ENCODE assay signal across 8 mouse cellular contexts in genomic region chr5:115529364-115529741, GRCm38 (mm10). TPM values are rescaled to one million over a fixed set of nuclear protein-coding genes. Genes with fewer than 3 reads are reported as not detected.
DNase-seq lines count a peak whose midpoint lies in the region; ATAC-seq and TF ChIP-seq lines count a peak whose summit lies in the region.

No protein-coding gene starts in this region.

- 0 out of 2 replicates have a peak overlapping the region, but pooled peaks have one; percentile 20 for H3K27ac ChIP-seq in forebrain, embryonic 12.5 days
- H3K27ac ChIP-seq in forebrain, embryonic 14.5 days (ENCODE audit: low read depth, low read length): no peak overlapping the region
- peak overlapping the region; percentile 87 for H3K27ac ChIP-seq in layer of hippocampus, adult 2 months
- H3K27ac ChIP-seq in embryonic facial prominence, embryonic 13.5 days: peak overlapping the region; percentile 58; the same call in 1 of the 2 replicates
- peak overlapping the region; percentile 82 for H3K27ac ChIP-seq in liver, postnatal 0 days (ENCODE audit: low read depth)

- H3K36me3 ChIP-seq in forebrain, embryonic 12.5 days (replicated peaks): no peaks in the 10 kb centered on the region
- no peaks in the 10 kb centered on the region for H3K36me3 ChIP-seq in forebrain, embryonic 14.5 days (ENCODE audit: control insufficient read depth, insufficient read depth, low read length)
- 0 out of 2 replicates have a peak, but pooled peaks cover 3% of the 10 kb centered on the region for H3K36me3 ChIP-seq in embryonic facial prominence, embryonic 13.5 days
- H3K36me3 ChIP-seq in liver, postnatal 0 days (replicated peaks; ENCODE audit: insufficient read depth, low read length): peaks cover 16% of the 10 kb centered on the region; the same call in 1 of the 2 replicates

- 85% methylated on average over 8 of the region's 8 CpGs for WGBS in forebrain, embryonic 12.5 days
- WGBS in forebrain, embryonic 14.5 days: 87% methylated on average over 8 of the region's 8 CpGs
- WGBS in embryonic facial prominence, embryonic 13.5 days: 63% methylated on average over 8 of the region's 8 CpGs
- 36% methylated on average over 8 of the region's 8 CpGs for WGBS in liver, postnatal 0 days (ENCODE audit: insufficient replicate concordance)

- no peak for TF ChIP-seq CTCF in layer of hippocampus, adult 2 months (conservative IDR thresholded peaks at IDR 0.05)
- TF ChIP-seq CTCF in liver, postnatal 0 days (IDR thresholded peaks at IDR 0.05; ENCODE audit: low read depth): no peak

- no peaks in the 10 kb centered on the region for H3K9me3 ChIP-seq in forebrain, embryonic 12.5 days
- no peaks in the 10 kb centered on the region for H3K9me3 ChIP-seq in forebrain, embryonic 14.5 days (replicated peaks; ENCODE audit: control insufficient read depth, low read length)
- no peaks in the 10 kb centered on the region for H3K9me3 ChIP-seq in embryonic facial prominence, embryonic 13.5 days
- H3K9me3 ChIP-seq in liver, postnatal 0 days (ENCODE audit: low read length): no peaks in the 10 kb centered on the region

- H3K4me1 ChIP-seq in forebrain, embryonic 12.5 days: peaks cover 33% of the 10 kb centered on the region
- H3K4me1 ChIP-seq in forebrain, embryonic 14.5 days (ENCODE audit: control insufficient read depth, insufficient read depth, low read length): peaks cover 14% of the 10 kb centered on the region
- H3K4me1 ChIP-seq in embryonic facial prominence, embryonic 13.5 days: peaks cover 81% of the 10 kb centered on the region
- peaks cover 73% of the 10 kb centered on the region for H3K4me1 ChIP-seq in liver, postnatal 0 days (ENCODE audit: insufficient read depth)

- no peaks in the 10 kb centered on the region for H3K27me3 ChIP-seq in forebrain, embryonic 12.5 days
- H3K27me3 ChIP-seq in forebrain, embryonic 14.5 days (replicated peaks; ENCODE audit: control insufficient read depth, insufficient read depth, low read length): no peaks in the 10 kb centered on the region
- no peaks in the 10 kb centered on the region for H3K27me3 ChIP-seq in embryonic facial prominence, embryonic 13.5 days
- H3K27me3 ChIP-seq in liver, postnatal 0 days (ENCODE audit: insufficient read depth, low read length): no peaks in the 10 kb centered on the region

- no peak overlapping the region for H3K9ac ChIP-seq in forebrain, embryonic 12.5 days
- H3K9ac ChIP-seq in forebrain, embryonic 14.5 days (ENCODE audit: low read length): no peak overlapping the region
- H3K9ac ChIP-seq in embryonic facial prominence, embryonic 13.5 days: peak overlapping the region; percentile 51; the same call in 1 of the 2 replicates
- H3K9ac ChIP-seq in liver, postnatal 0 days (replicated peaks): 0 out of 2 replicates have a peak overlapping the region, but pooled peaks have one; percentile 3

- no peak overlapping the region for H3K4me3 ChIP-seq in forebrain, embryonic 12.5 days (replicated peaks)
- no peak overlapping the region for H3K4me3 ChIP-seq in forebrain, embryonic 14.5 days (ENCODE audit: low read depth, low read length)
- no peak overlapping the region for H3K4me3 ChIP-seq in layer of hippocampus, adult 2 months
- no peak overlapping the region for H3K4me3 ChIP-seq in embryonic facial prominence, embryonic 13.5 days
- H3K4me3 ChIP-seq in liver, postnatal 0 days (ENCODE audit: low read depth, low read length): no peak overlapping the region

- TF ChIP-seq EP300 in liver, postnatal 0 days (IDR thresholded peaks at IDR 0.05; ENCODE audit: low read depth): no peak

- H3K4me2 ChIP-seq in forebrain, embryonic 12.5 days: no peak overlapping the region
- no peak overlapping the region for H3K4me2 ChIP-seq in forebrain, embryonic 14.5 days (ENCODE audit: low read length)
- no peak overlapping the region for H3K4me2 ChIP-seq in embryonic facial prominence, embryonic 13.5 days
- H3K4me2 ChIP-seq in liver, postnatal 0 days (ENCODE audit: low read depth, low read length): peak overlapping the region; percentile 36

- ATAC-seq in forebrain, embryonic 12.5 days (ENCODE audit: low FRiP score): no peak
- ATAC-seq in forebrain, embryonic 14.5 days: no peak
- ATAC-seq in embryonic facial prominence, embryonic 13.5 days (ENCODE audit: insufficient number of reproducible peaks, insufficient read depth, low FRiP score, low TSS enrichment, low read depth): no peak
- ATAC-seq in liver, postnatal 0 days: no peak
- no peak for ATAC-seq in erythroblast, adult 5-6 weeks (replicated peaks; ENCODE audit: low FRiP score, poor library complexity, severe bottlenecking)

- no peak for DNase-seq in forebrain, embryonic 14.5 days (ENCODE audit: low spot score)
- no peak for DNase-seq in layer of hippocampus, adult 2 months (ENCODE audit: low spot score in 2 of 2)
- no peak for DNase-seq in layer of hippocampus, postnatal 10 days (ENCODE audit: low spot score in 2 of 2)
- no peak for DNase-seq in liver, postnatal 0 days
- no peak for DNase-seq in thymus, adult 18-20 months

RNA-seq across cellular contexts. Expression of gene Pxn, which starts 22.9 kb away (rescaled TPM):
- polyA plus RNA-seq in forebrain, embryonic 12.5 days (2016; fragmentation: Nextera tagmentation; extraction: Ambion mirVana): 24.6 and 25.3 TPM in 2 replicates
- polyA plus RNA-seq in forebrain, embryonic 14.5 days (2014; fragmentation: Nextera tagmentation; extraction: Ambion mirVana): 7.5 and 9.8 TPM in 2 replicates
- total RNA-seq in layer of hippocampus, adult 2 months (2021): 10 to 100 TPM; 40.8 to 47.3 TPM
- 10 to 100 TPM; 30.0 to 30.8 TPM for total RNA-seq in layer of hippocampus, postnatal 10 days (2021)
- polyA plus RNA-seq in embryonic facial prominence, embryonic 13.5 days (2015; fragmentation: Nextera tagmentation; extraction: Ambion mirVana): 39.6 and 44.2 TPM in 2 replicates
- polyA plus RNA-seq in liver, postnatal 0 days (2015; fragmentation: Nextera tagmentation; extraction: Ambion mirVana): 14.9 and 16.3 TPM in 2 replicates
- total RNA-seq in erythroblast, adult 5-6 weeks (2015; ENCODE audit: low replicate concordance): 18.8 and 38.5 TPM in 2 replicates
- 14.8 and 57.5 TPM in 2 replicates for total RNA-seq in erythroblast, adult 5-6 weeks (2017; ENCODE audit: low replicate concordance)

RNA-seq across cellular contexts. Expression of gene Rplp0, which starts 29.9 kb away (rescaled TPM):
- 860 and 944 TPM in 2 replicates for polyA plus RNA-seq in forebrain, embryonic 12.5 days (2016; fragmentation: Nextera tagmentation; extraction: Ambion mirVana)
- polyA plus RNA-seq in forebrain, embryonic 14.5 days (2014; fragmentation: Nextera tagmentation; extraction: Ambion mirVana): 1,112 and 1,434 TPM in 2 replicates
- 100 to 1,000 TPM; 225 to 234 TPM for total RNA-seq in layer of hippocampus, adult 2 months (2021)
- total RNA-seq in layer of hippocampus, postnatal 10 days (2021): 100 to 1,000 TPM; 458 to 467 TPM
- polyA plus RNA-seq in embryonic facial prominence, embryonic 13.5 days (2015; fragmentation: Nextera tagmentation; extraction: Ambion mirVana): 1,563 and 1,729 TPM in 2 replicates
- 793 and 822 TPM in 2 replicates for polyA plus RNA-seq in liver, postnatal 0 days (2015; fragmentation: Nextera tagmentation; extraction: Ambion mirVana)
- total RNA-seq in erythroblast, adult 5-6 weeks (2015; ENCODE audit: low replicate concordance): 681 and 822 TPM in 2 replicates
- 339 and 478 TPM in 2 replicates for total RNA-seq in erythroblast, adult 5-6 weeks (2017; ENCODE audit: low replicate concordance)

RNA-seq across cellular contexts. Expression of gene Gcn1l1, which starts 35.7 kb away (rescaled TPM):
- 60.4 and 67.4 TPM in 2 replicates for polyA plus RNA-seq in forebrain, embryonic 12.5 days (2016; fragmentation: Nextera tagmentation; extraction: Ambion mirVana)
- 29.2 and 41.2 TPM in 2 replicates for polyA plus RNA-seq in forebrain, embryonic 14.5 days (2014; fragmentation: Nextera tagmentation; extraction: Ambion mirVana)
- total RNA-seq in layer of hippocampus, adult 2 months (2021): 10 to 100 TPM; 74.5 to 76.7 TPM
- 10 to 100 TPM; 76.4 to 96.2 TPM for total RNA-seq in layer of hippocampus, postnatal 10 days (2021)
- 45.8 and 47.9 TPM in 2 replicates for polyA plus RNA-seq in embryonic facial prominence, embryonic 13.5 days (2015; fragmentation: Nextera tagmentation; extraction: Ambion mirVana)
- 7.7 and 10.3 TPM in 2 replicates for polyA plus RNA-seq in liver, postnatal 0 days (2015; fragmentation: Nextera tagmentation; extraction: Ambion mirVana)
- total RNA-seq in erythroblast, adult 5-6 weeks (2015; ENCODE audit: low replicate concordance): 9.4 and 10.9 TPM in 2 replicates
- 14.2 and 21.3 TPM in 2 replicates for total RNA-seq in erythroblast, adult 5-6 weeks (2017; ENCODE audit: low replicate concordance)

RNA-seq across cellular contexts. Expression of gene Sirt4, which starts 44.8 kb away (rescaled TPM):
- 20.0 and 23.2 TPM in 2 replicates for polyA plus RNA-seq in forebrain, embryonic 12.5 days (2016; fragmentation: Nextera tagmentation; extraction: Ambion mirVana)
- 19.5 and 24.3 TPM in 2 replicates for polyA plus RNA-seq in forebrain, embryonic 14.5 days (2014; fragmentation: Nextera tagmentation; extraction: Ambion mirVana)
- 10 to 100 TPM; 37.8 to 56.5 TPM for total RNA-seq in layer of hippocampus, adult 2 months (2021)
- 10 to 100 TPM; 25.8 to 29.8 TPM for total RNA-seq in layer of hippocampus, postnatal 10 days (2021)
- polyA plus RNA-seq in embryonic facial prominence, embryonic 13.5 days (2015; fragmentation: Nextera tagmentation; extraction: Ambion mirVana): 24.8 and 28.1 TPM in 2 replicates
- 3.5 and 3.9 TPM in 2 replicates for polyA plus RNA-seq in liver, postnatal 0 days (2015; fragmentation: Nextera tagmentation; extraction: Ambion mirVana)
- total RNA-seq in erythroblast, adult 5-6 weeks (2015; ENCODE audit: low replicate concordance): 3.1 and 5.9 TPM in 2 replicates
- total RNA-seq in erythroblast, adult 5-6 weeks (2017; ENCODE audit: low replicate concordance): 0.60 and 2.0 TPM in 2 replicates

Comparison
In these comparisons a context has a peak if more than half of its experiments do, and no peak if none do; other contexts are left out.
1. H3K9ac ChIP-seq: peak in embryonic facial prominence, embryonic 13.5 days (single experiment) and liver, postnatal 0 days (single experiment); none in forebrain, embryonic 12.5 days (single experiment) and forebrain, embryonic 14.5 days (single experiment).